Mouse (Mus musculus): ENCODE data around the gene Crnkl1. TPM values are rescaled to one million over a fixed set of nuclear protein-coding genes. Genes with fewer than 3 reads are reported as not detected.

Gene Crnkl1
- polyA plus RNA-seq, 1 experiment: 2.3 TPM

- H3K4me1 ChIP-seq: peaks cover 25% of the 10 kb centered on the region
- no peak overlapping the region for H3K4me3 ChIP-seq (replicated peaks)
- no peak for TF ChIP-seq FLI1 (IDR thresholded peaks at IDR 0.05; ENCODE audit: low read length)
- TF ChIP-seq GATA1 (IDR thresholded peaks at IDR 0.05; ENCODE audit: borderline replicate concordance, low read length): no peak
- no peaks in the 10 kb centered on the region for H3K27me3 ChIP-seq (replicated peaks)
- peaks cover 8% of the 10 kb centered on the region; the same call in 1 of the 2 replicates for H3K9me3 ChIP-seq
- no peaks in the 10 kb centered on the region for H3K36me3 ChIP-seq (replicated peaks; ENCODE audit: low read length)
These were observed 36.7 kb downstream of the Crnkl1 start for GRCm38 (mm10) chr2:145898106-145898505.

DNA sequence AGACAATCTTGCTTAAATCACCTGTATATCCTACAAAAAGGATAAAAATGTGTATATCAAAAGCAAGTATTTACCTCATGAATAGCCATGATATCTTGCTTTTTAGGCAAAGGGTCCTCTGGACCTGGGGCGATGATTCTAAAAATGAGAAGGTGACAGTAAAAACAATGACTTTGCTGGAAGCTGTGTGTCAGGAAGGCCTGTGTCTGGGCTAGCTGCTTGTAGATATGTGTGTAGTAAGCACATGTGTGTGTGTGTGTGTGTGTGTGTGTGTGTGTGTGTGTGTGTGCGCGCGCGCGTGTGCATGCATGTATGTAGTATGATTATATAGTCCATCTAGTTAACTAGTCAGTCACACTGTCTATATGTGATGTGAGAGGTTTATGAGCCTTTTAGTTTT is 41.1 kb downstream of the Crnkl1 start:
- no peak for TF ChIP-seq GATA1 (IDR thresholded peaks at IDR 0.05; ENCODE audit: borderline replicate concordance, low read length)
- TF ChIP-seq FLI1 (IDR thresholded peaks at IDR 0.05; ENCODE audit: low read length): no peak

DNA sequence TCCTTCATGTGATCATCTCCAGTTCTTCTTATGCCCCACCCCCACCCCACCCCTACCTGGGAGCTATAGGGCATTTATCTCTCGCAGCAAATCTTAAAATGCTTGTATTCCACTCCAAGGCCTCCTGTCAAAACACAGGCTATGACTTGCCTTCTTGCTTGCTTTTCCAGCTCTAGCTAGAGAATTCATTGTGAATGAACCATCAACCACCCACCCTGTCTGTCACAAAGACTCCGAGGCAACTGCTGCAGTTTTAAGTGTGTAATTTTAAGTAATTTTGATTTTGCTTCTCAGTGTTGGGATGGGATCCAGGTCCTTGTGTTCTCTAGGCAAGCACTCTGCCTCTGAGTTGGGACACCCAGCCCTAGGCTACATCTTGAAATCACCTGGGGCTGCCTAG is 44.2 kb downstream of the Crnkl1 start:
- H3K36me3 ChIP-seq (replicated peaks; ENCODE audit: low read length): peaks cover 10% of the 10 kb centered on the region
- peaks cover 8% of the 10 kb centered on the region; the same call in 1 of the 2 replicates for H3K9me3 ChIP-seq
- H3K27me3 ChIP-seq (replicated peaks): no peaks in the 10 kb centered on the region
- H3K4me3 ChIP-seq (replicated peaks): no peak overlapping the region
- no peak for TF ChIP-seq GATA1 (IDR thresholded peaks at IDR 0.05; ENCODE audit: borderline replicate concordance, low read length)
- TF ChIP-seq FLI1 (IDR thresholded peaks at IDR 0.05; ENCODE audit: low read length): no peak
- peaks cover 33% of the 10 kb centered on the region for H3K4me1 ChIP-seq

More for the DNA sequence above, 41.1 kb downstream of the Crnkl1 start:
- Histone ChIP-seq H3K4me3 (replicated peaks) (no peak overlapping the region), H3K36me3 (replicated peaks; ENCODE audit: low read length) (no peaks in the 10 kb centered on the region), H3K4me1 (peaks cover 23% of the 10 kb centered on the region), H3K27me3 (replicated peaks) (no peaks in the 10 kb centered on the region), H3K9me3 (peaks cover 8% of the 10 kb centered on the region; the same call in 1 of the 2 replicates)

DNA sequence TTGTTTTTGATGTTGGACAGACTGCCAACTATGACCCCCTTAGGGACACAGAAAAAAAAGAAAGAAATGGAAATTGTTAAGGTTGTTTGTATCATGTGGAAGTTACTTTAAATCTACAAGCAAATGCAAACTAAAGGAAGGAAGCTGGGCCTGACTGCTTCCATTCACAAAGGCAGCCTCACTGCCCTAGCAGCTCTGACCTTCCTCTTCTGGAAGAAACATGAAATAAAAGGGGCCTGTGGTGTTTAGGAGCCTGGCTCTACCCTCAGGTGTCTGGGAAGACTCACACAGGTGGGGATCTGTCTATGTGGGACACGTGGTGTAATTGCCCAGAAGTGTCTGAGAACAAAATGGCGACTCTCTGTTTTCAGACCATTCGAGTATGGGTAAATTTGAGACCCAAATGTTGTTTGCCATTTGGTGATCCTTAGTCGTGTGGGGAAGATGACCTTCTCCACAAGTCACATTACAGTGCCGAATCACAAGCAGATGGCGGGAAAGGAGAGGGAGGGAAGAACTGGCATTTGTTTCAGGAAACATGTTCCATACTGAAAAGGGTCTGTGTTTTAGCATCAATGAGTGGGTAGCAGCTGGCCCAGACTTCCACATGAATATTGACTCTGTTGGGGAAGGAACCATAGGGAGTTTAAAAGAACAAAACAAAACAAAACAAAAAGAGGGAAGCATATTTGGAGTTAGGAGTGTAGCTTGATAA is 45.9 kb downstream of the Crnkl1 start:
- H3K4me3 ChIP-seq (replicated peaks): peak overlapping the region; percentile 18
- H3K9me3 ChIP-seq: no peaks in the 10 kb centered on the region
- H3K27me3 ChIP-seq (replicated peaks): no peaks in the 10 kb centered on the region
- H3K36me3 ChIP-seq (replicated peaks; ENCODE audit: low read length): peaks cover 19% of the 10 kb centered on the region
- H3K4me1 ChIP-seq: peaks cover 45% of the 10 kb centered on the region
- TF ChIP-seq GATA1 (IDR thresholded peaks at IDR 0.05; ENCODE audit: borderline replicate concordance, low read length) (no peak), FLI1 (IDR thresholded peaks at IDR 0.05; ENCODE audit: low read length) (no peak)

- TF ChIP-seq FLI1 (IDR thresholded peaks at IDR 0.05; ENCODE audit: low read length) (no peak), GATA1 (IDR thresholded peaks at IDR 0.05; ENCODE audit: borderline replicate concordance, low read length) (no peak)
- Histone ChIP-seq H3K9me3 (no peaks in the 10 kb centered on the region), H3K4me1 (peaks cover 52% of the 10 kb centered on the region)
These were observed 46.7 kb downstream of the Crnkl1 start for GRCm38 (mm10) chr2:145887937-145888765.

GRCm38 (mm10) chr2:145884913-145885785 is 49.7 kb downstream of the Crnkl1 start:
- Histone ChIP-seq H3K27me3 (replicated peaks) (no peaks in the 10 kb centered on the region), H3K4me1 (peaks cover 81% of the 10 kb centered on the region), H3K9me3 (no peaks in the 10 kb centered on the region), H3K36me3 (replicated peaks; ENCODE audit: low read length) (peaks cover 19% of the 10 kb centered on the region), H3K4me3 (replicated peaks) (no peak overlapping the region)
- no peak for TF ChIP-seq FLI1 (IDR thresholded peaks at IDR 0.05; ENCODE audit: low read length)
- no peak for TF ChIP-seq GATA1 (IDR thresholded peaks at IDR 0.05; ENCODE audit: borderline replicate concordance, low read length)

More at GRCm38 (mm10) chr2:145887937-145888765, 46.7 kb downstream of the Crnkl1 start:
- H3K27me3 ChIP-seq (replicated peaks): no peaks in the 10 kb centered on the region
- peak overlapping the region; percentile 50 for H3K4me3 ChIP-seq (replicated peaks)
- peaks cover 19% of the 10 kb centered on the region for H3K36me3 ChIP-seq (replicated peaks; ENCODE audit: low read length)

GRCm38 (mm10) chr2:145884036-145884912 is 50.5 kb downstream of the Crnkl1 start:
- Histone ChIP-seq H3K9me3 (no peaks in the 10 kb centered on the region), H3K36me3 (replicated peaks; ENCODE audit: low read length) (peaks cover 19% of the 10 kb centered on the region), H3K4me3 (replicated peaks) (no peak overlapping the region), H3K4me1 (peaks cover 78% of the 10 kb centered on the region), H3K27me3 (replicated peaks) (no peaks in the 10 kb centered on the region)
- TF ChIP-seq FLI1 (IDR thresholded peaks at IDR 0.05; ENCODE audit: low read length): no peak
- no peak for TF ChIP-seq GATA1 (IDR thresholded peaks at IDR 0.05; ENCODE audit: borderline replicate concordance, low read length)

DNA sequence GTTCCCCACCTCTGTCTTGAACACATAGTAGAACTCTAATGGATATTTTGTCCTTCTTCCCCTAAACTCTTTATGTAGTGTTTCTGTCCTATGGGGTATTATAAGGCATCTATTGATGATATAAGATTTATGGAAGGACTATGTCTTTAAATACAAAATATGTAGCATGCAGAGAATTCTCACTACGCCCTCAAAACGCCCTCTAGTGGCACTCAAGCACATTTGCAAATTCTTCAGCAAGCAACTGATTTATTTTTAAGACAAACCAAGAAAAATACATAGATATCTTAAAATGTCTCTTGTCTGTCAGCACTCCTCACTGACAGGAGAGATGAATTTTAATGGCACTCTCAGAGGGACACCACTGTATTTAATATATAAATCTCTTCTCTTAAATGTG is 52.4 kb downstream of the Crnkl1 start:
- Histone ChIP-seq H3K36me3 (replicated peaks; ENCODE audit: low read length) (peaks cover 22% of the 10 kb centered on the region), H3K27me3 (replicated peaks) (peaks cover 4% of the 10 kb centered on the region), H3K4me3 (replicated peaks) (no peak overlapping the region), H3K9me3 (no peaks in the 10 kb centered on the region), H3K4me1 (peaks cover 65% of the 10 kb centered on the region)
- TF ChIP-seq GATA1 (IDR thresholded peaks at IDR 0.05; ENCODE audit: borderline replicate concordance, low read length) (no peak), FLI1 (IDR thresholded peaks at IDR 0.05; ENCODE audit: low read length) (no peak)
